Mouse (Mus musculus): ENCODE measurements at regions not wholly inside any gene's neighbourhood (a gene's known extent, or its start where the extent isn't known, plus 50 kb on each side); places are given as distances from the start of the nearest gene placed in this dataset.

GRCm38 (mm10) chr10:108024227-108024626, 112.3 kb upstream of the Otogl start:
- Histone ChIP-seq H3K4me3 (no peak overlapping the region), H3K27ac (no peak overlapping the region), H3K4me1 (no peaks in the 10 kb centered on the region), H3K36me3 (no peaks in the 10 kb centered on the region), H3K9ac (no peak overlapping the region), H3K27me3 (no peaks in the 10 kb centered on the region), H3K9me3 (no peaks in the 10 kb centered on the region), H3K4me2 (replicated peaks) (no peak overlapping the region)
- ATAC-seq (ENCODE audit: low FRiP score, low read depth), result no peak
- 86% methylated on average over 6 of the region's 6 CpGs for WGBS

DNA sequence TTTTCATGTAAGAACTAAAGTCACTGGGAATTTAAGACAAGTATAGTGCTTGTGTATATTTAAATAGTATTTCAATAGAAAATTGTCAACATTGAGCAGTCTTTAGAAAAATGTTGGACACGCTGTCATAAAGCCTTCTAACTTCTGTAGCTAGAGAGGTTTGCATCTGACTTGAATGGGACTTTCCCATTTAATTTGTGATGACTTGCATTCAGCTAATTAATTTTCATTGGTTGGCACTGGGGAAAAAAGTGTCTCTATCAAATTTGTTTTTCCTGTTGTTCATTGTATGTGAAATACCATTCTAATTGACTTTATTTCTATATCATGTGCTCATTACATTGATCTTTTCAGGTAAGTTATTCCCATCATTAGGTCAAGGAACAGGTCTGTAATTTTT, 104.6 kb upstream of the Otogl start:
- WGBS, result 89% methylated on average over 1 of the region's 1 CpGs
- Histone ChIP-seq H3K27ac (no peak overlapping the region), H3K4me2 (replicated peaks) (no peak overlapping the region), H3K4me1 (no peaks in the 10 kb centered on the region), H3K9ac (no peak overlapping the region), H3K4me3 (no peak overlapping the region), H3K36me3 (no peaks in the 10 kb centered on the region), H3K27me3 (no peaks in the 10 kb centered on the region), H3K9me3 (no peaks in the 10 kb centered on the region)
- no peak for ATAC-seq (ENCODE audit: low FRiP score, low read depth)

DNA sequence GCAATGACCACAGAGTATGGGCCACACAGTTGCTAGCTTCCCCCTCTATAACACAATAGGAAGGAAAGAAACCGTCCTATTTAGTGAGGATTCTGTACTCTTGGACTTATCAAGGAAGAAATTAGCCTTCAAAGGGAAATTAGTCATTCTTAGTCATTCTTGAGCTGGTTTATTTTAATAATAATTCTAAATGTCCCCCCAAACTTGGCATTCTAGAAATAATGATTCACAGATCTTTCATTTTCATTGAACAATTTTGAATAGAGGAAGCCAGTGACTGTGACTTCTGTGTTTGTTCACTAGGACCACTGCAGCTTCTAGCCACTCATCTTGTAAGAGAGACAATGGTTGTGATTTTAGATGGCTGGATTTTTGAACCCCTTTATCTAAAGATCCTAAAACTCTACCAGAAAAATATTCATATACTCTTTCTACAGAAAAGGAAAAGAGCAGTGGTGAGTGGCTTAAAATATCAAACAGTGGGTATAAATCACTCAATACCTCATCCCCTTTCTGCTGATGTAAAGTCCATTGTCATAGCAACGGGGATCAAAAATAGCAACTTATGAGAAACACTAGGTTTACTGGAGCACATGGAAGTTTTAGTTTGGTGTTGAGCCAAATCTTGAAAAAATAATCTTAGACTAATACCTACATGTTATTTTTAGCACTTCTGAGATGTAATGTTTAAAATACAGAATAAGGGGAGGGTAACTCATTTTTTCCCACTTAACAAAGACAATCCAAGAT, 83.1 kb upstream of the Otogl start:
- no peak for ATAC-seq (ENCODE audit: low FRiP score, low read depth)

DNA sequence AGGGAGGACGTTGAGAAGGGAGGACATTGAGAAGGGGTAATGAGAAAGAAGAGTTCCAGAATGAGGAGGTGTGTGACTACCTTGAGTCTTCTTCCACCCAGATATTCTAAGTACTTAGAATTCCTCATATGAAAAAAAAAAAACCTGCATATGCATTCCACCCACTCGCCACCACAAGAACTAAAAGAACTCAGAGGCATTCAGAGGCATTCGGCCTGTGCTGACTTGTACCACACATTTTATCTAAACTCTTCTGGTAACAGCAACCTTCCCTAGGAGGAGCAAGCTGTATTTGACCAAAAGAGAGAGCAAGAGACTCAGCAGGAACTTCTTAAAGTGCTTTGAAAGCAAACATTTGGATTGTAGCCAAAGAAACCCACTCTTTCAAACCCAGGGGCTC, 80.7 kb upstream of the Otogl start:
- Histone ChIP-seq H3K36me3 (no peaks in the 10 kb centered on the region), H3K9me3 (no peaks in the 10 kb centered on the region), H3K9ac (no peak overlapping the region), H3K27me3 (no peaks in the 10 kb centered on the region), H3K27ac (no peak overlapping the region), H3K4me3 (no peak overlapping the region), H3K4me1 (no peaks in the 10 kb centered on the region), H3K4me2 (replicated peaks) (no peak overlapping the region)
- no peak for ATAC-seq (ENCODE audit: low FRiP score, low read depth)
- WGBS, result 82% methylated on average over 3 of the region's 3 CpGs

More for the DNA sequence above, 83.1 kb upstream of the Otogl start:
- Histone ChIP-seq H3K27ac (no peak overlapping the region), H3K9ac (no peak overlapping the region), H3K4me2 (replicated peaks) (no peak overlapping the region), H3K36me3 (no peaks in the 10 kb centered on the region), H3K9me3 (no peaks in the 10 kb centered on the region), H3K4me1 (no peaks in the 10 kb centered on the region), H3K27me3 (no peaks in the 10 kb centered on the region), H3K4me3 (no peak overlapping the region)
- WGBS, result 76% methylated on average over 2 of the region's 2 CpGs

GRCm38 (mm10) chr10:107990557-107990956, 78.6 kb upstream of the Otogl start:
- H3K27ac ChIP-seq, result no peak overlapping the region
- H3K9ac ChIP-seq, result no peak overlapping the region
- H3K4me1 ChIP-seq, result no peaks in the 10 kb centered on the region
- H3K36me3 ChIP-seq, result no peaks in the 10 kb centered on the region
- ATAC-seq (ENCODE audit: low FRiP score, low read depth), result no peak
- no peak overlapping the region for H3K4me3 ChIP-seq
- H3K27me3 ChIP-seq, result no peaks in the 10 kb centered on the region
- H3K4me2 ChIP-seq (replicated peaks), result no peak overlapping the region
- no peaks in the 10 kb centered on the region for H3K9me3 ChIP-seq
- WGBS, result 73% methylated on average over 3 of the region's 3 CpGs

GRCm38 (mm10) chr10:107989913-107990312, 78.0 kb upstream of the Otogl start:
- WGBS, result 90% methylated on average over 2 of the region's 2 CpGs

GRCm38 (mm10) chr10:107982632-107983031, 70.7 kb upstream of the Otogl start:
- ATAC-seq (ENCODE audit: low FRiP score, low read depth), result no peak
- Histone ChIP-seq H3K27me3 (no peaks in the 10 kb centered on the region), H3K9me3 (no peaks in the 10 kb centered on the region), H3K9ac (no peak overlapping the region), H3K4me2 (replicated peaks) (no peak overlapping the region), H3K27ac (no peak overlapping the region), H3K4me3 (no peak overlapping the region), H3K4me1 (no peaks in the 10 kb centered on the region), H3K36me3 (no peaks in the 10 kb centered on the region)
- WGBS, result 90% methylated on average over 5 of the region's 5 CpGs

More at GRCm38 (mm10) chr10:107989913-107990312, 78.0 kb upstream of the Otogl start:
- ATAC-seq (ENCODE audit: low FRiP score, low read depth), result no peak
- H3K4me2 ChIP-seq (replicated peaks), result no peak overlapping the region
- H3K27me3 ChIP-seq, result no peaks in the 10 kb centered on the region
- no peaks in the 10 kb centered on the region for H3K9me3 ChIP-seq
- H3K9ac ChIP-seq, result no peak overlapping the region
- H3K36me3 ChIP-seq, result no peaks in the 10 kb centered on the region
- H3K4me3 ChIP-seq, result no peak overlapping the region
- no peaks in the 10 kb centered on the region for H3K4me1 ChIP-seq
- no peak overlapping the region for H3K27ac ChIP-seq

DNA sequence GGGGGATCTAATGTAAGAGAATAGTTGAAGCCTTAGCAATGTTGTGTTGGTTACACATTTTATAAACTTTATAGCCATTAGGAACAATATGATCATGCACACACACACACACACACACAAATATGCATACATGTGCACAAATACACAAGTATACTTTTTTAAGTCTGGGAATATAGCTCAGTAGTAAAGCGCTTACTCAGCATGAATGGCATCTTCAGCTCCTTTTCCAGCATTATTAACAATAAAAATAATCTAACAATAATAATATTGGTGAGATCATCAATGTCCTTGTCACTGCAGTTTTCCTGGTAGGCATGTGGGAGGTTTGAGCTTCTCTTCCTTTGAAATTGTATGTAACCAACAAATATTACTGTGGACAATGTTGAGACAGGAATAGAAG, 70.1 kb upstream of the Otogl start:
- Histone ChIP-seq H3K27ac (no peak overlapping the region), H3K4me1 (no peaks in the 10 kb centered on the region), H3K4me3 (no peak overlapping the region), H3K4me2 (replicated peaks) (no peak overlapping the region), H3K27me3 (no peaks in the 10 kb centered on the region), H3K9ac (no peak overlapping the region), H3K9me3 (no peaks in the 10 kb centered on the region), H3K36me3 (no peaks in the 10 kb centered on the region)
- WGBS, result 96% methylated on average over 1 of the region's 1 CpGs
- ATAC-seq (ENCODE audit: low FRiP score, low read depth), result no peak

DNA sequence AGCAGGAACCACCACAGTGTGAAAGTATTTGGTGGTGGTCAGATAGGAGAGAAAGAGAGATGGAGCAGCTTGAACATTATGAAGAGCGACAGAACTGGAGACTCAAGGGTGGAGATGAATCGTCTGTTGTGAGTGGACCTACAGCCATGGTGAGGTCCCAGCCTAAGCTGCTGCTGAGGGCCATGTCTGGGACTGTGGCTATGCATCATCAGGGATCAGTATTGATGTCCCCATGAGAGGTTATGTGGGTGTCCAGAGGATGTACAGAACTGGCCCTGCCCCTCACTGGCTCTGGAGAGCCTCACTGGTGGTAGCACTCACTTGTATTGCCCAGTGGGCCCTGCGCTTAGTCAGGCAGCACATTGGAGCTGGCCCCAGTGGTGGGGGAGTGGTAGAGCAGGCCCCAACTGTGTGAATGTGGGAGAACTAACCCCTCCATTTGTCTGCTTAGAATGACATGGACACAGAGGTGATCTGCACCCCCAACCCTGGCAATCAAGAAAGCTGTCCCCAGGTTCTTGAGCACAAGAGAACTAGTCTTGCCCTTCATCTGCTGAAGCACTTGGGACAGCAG, 64.5 kb upstream of the Otogl start:
- Histone ChIP-seq H3K27ac (no peak overlapping the region), H3K4me1 (no peaks in the 10 kb centered on the region), H3K27me3 (no peaks in the 10 kb centered on the region), H3K9ac (no peak overlapping the region), H3K9me3 (no peaks in the 10 kb centered on the region), H3K4me2 (replicated peaks) (no peak overlapping the region), H3K4me3 (no peak overlapping the region), H3K36me3 (no peaks in the 10 kb centered on the region)
- 90% methylated on average over 3 of the region's 3 CpGs for WGBS
- ATAC-seq (ENCODE audit: low FRiP score, low read depth), result no peak

GRCm38 (mm10) chr10:107971748-107972147, 59.8 kb upstream of the Otogl start:
- Histone ChIP-seq H3K4me2 (replicated peaks) (no peak overlapping the region), H3K27ac (no peak overlapping the region), H3K4me1 (no peaks in the 10 kb centered on the region), H3K9ac (no peak overlapping the region), H3K4me3 (no peak overlapping the region), H3K36me3 (no peaks in the 10 kb centered on the region), H3K9me3 (no peaks in the 10 kb centered on the region), H3K27me3 (no peaks in the 10 kb centered on the region)
- no peak for ATAC-seq (ENCODE audit: low FRiP score, low read depth)

DNA sequence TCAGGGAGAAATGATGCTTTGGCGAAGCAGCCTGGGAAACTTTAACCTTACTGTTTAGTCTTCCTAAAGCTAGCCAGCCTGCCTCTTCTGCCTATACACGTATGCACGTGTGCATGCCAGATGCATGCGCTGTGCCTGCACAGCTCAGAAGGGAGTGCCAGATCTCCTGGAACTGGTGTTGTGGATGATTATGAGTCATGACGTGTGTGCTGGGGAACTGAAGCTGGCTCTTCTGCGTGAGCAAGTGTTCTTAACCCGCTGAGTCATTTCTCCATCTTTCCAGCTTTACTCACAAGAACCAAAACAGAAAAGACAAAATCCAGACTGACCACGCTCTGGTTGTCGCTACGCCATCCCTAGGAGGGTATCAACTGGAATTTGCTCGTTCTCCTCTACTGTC, 55.1 kb upstream of the Otogl start:
- H3K4me3 ChIP-seq, result no peak overlapping the region
- no peak overlapping the region for H3K4me2 ChIP-seq (replicated peaks)
- H3K9me3 ChIP-seq, result no peaks in the 10 kb centered on the region
- no peak for ATAC-seq (ENCODE audit: low FRiP score, low read depth)
- H3K9ac ChIP-seq, result no peak overlapping the region
- H3K27me3 ChIP-seq, result no peaks in the 10 kb centered on the region
- 89% methylated on average over 11 of the region's 11 CpGs for WGBS
- H3K36me3 ChIP-seq, result no peaks in the 10 kb centered on the region
- no peak overlapping the region for H3K27ac ChIP-seq
- H3K4me1 ChIP-seq, result no peaks in the 10 kb centered on the region

- 45% methylated on average over 1 of the region's 1 CpGs for WGBS
- no peak for ATAC-seq (ENCODE audit: low FRiP score, low read depth)
- no peaks in the 10 kb centered on the region for H3K36me3 ChIP-seq
- H3K4me1 ChIP-seq, result no peaks in the 10 kb centered on the region
- no peak overlapping the region for H3K27ac ChIP-seq
- H3K4me2 ChIP-seq (replicated peaks), result no peak overlapping the region
- no peaks in the 10 kb centered on the region for H3K9me3 ChIP-seq
- no peak overlapping the region for H3K4me3 ChIP-seq
- no peak overlapping the region for H3K9ac ChIP-seq
- H3K27me3 ChIP-seq, result no peaks in the 10 kb centered on the region
These were observed 52.1 kb upstream of the Otogl start for GRCm38 (mm10) chr10:107964022-107964421.

DNA sequence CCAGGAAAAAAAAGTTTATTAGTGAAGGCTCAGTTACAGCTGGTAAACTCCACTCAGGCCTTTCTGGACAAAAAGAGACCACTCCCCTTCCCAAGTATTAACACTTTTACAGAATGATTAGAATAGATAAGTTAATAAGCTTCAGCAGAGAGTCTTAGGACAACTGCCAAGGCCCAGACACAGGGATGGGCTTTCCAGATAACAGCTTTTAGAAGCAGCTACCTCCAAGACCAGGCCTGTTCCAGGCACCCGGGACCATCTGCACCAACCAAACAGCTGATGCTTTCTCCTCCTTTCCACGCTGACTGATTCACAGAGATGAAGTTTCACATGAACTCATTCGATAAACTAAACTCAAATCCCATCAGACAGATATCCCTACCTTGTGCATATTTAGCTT, 50.2 kb upstream of the Otogl start:
- no peak for ATAC-seq (ENCODE audit: low FRiP score, low read depth)
- H3K27me3 ChIP-seq, result no peaks in the 10 kb centered on the region
- H3K4me1 ChIP-seq, result no peaks in the 10 kb centered on the region
- no peaks in the 10 kb centered on the region for H3K9me3 ChIP-seq
- H3K9ac ChIP-seq, result no peak overlapping the region
- 80% methylated on average over 3 of the region's 3 CpGs for WGBS
- H3K4me3 ChIP-seq, result no peak overlapping the region
- H3K4me2 ChIP-seq (replicated peaks), result no peak overlapping the region
- no peak overlapping the region for H3K27ac ChIP-seq
- no peaks in the 10 kb centered on the region for H3K36me3 ChIP-seq
